Comparison of ENCODE assay signal across 17 mouse cellular contexts in the genomic region with DNA sequence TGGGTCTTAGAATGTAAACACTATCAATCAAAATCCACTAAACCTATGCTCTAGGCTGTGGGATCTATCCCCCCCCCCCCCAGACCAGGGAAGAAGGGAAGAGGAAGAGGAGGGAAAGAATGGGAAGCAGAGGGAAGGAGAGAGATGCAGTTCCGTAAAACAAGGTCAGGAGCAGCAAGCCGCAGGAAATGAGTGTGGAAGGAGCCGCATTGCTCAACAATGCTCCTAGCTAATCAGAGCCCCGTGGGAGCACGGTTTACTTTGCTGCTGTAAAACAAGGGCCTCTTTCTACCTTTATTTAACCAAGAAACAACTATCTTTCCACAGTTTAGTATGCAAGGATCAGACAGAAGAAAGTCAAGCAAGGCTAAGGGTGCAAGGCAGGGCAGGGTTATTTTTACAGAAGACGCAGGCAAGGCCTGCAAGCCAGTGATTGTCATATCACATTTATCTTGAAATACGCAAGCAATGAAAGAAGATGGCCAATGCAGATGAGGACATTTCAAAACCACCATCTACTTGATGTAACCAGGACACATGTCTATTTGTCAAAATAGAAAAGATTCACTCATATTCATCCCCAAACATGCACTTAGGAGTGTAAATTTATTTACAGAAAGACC. TPM values are rescaled to one million over a fixed set of nuclear protein-coding genes. Genes with fewer than 3 reads are reported as not detected.
A peak's percentile ranks its signal among the peaks of the same experiment; 100 is the strongest.
DNase-seq lines count a peak whose midpoint lies in the region; ATAC-seq and TF ChIP-seq lines count a peak whose summit lies in the region.
"Had no signal": no experiment of that assay in that cellular context is flagged by ENCODE, and none has a peak within 500 bp of the region (broad histone marks: within the 10 kb centered on the region; RNA-seq: fewer than 3 reads in every experiment).

No protein-coding gene starts in this region.

- H3K9me3 ChIP-seq in hindbrain, postnatal 0 days (ENCODE audit: low read length), result no peaks in the 10 kb centered on the region
- no peaks in the 10 kb centered on the region for H3K9me3 ChIP-seq in hindbrain, embryonic 12.5 days (replicated peaks)
- no peaks in the 10 kb centered on the region for H3K9me3 ChIP-seq in liver, postnatal 0 days (ENCODE audit: low read length)
- H3K9me3 ChIP-seq in lung, postnatal 0 days (ENCODE audit: low read length), result no peaks in the 10 kb centered on the region
- H3K9me3 ChIP-seq: G1E; heart, embryonic 15.5 days; hindbrain, embryonic 15.5 days; limb, embryonic 12.5 days had no signal

- WGBS in hindbrain, postnatal 0 days, result 69% methylated on average over 7 of the region's 7 CpGs
- WGBS in hindbrain, embryonic 12.5 days, result 66% methylated on average over 7 of the region's 7 CpGs
- WGBS in liver, postnatal 0 days (ENCODE audit: insufficient replicate concordance), result 21% methylated on average over 7 of the region's 7 CpGs
- 33% methylated on average over 7 of the region's 7 CpGs for WGBS in lung, postnatal 0 days

- intact Hi-C loops in left cerebral cortex, postnatal 36 days (cut with DNase I), result no loop called here

- ATAC-seq in hindbrain, postnatal 0 days, result no peak
- no peak for ATAC-seq in hindbrain, embryonic 12.5 days (ENCODE audit: low FRiP score)
- peak; percentile 19; the same call in 1 of the 2 replicates for ATAC-seq in common myeloid progenitor, adult 5-6 weeks (replicated peaks; ENCODE audit: low read depth, poor library complexity, severe bottlenecking)
- ATAC-seq in granulocyte monocyte progenitor cell, adult 5-6 weeks (replicated peaks; ENCODE audit: poor library complexity, severe bottlenecking), result peak; percentile 55
- ATAC-seq in liver, postnatal 0 days, result peak; percentile 12; the same call in 1 of the 2 replicates
- ATAC-seq in lung, postnatal 0 days, result no peak

- TF ChIP-seq CTCF in hindbrain, postnatal 0 days (IDR thresholded peaks at IDR 0.05; ENCODE audit: low read depth), result no peak
- no peak for TF ChIP-seq CTCF in liver, postnatal 0 days (IDR thresholded peaks at IDR 0.05; ENCODE audit: low read depth)
- TF ChIP-seq CTCF in lung, postnatal 0 days (IDR thresholded peaks at IDR 0.05), result no peak

- no peak overlapping the region for H3K4me3 ChIP-seq in hindbrain, postnatal 0 days (ENCODE audit: low read length)
- H3K4me3 ChIP-seq in hindbrain, embryonic 12.5 days, result no peak overlapping the region
- H3K4me3 ChIP-seq in liver, postnatal 0 days (ENCODE audit: low read depth, low read length), result no peak overlapping the region
- H3K4me3 ChIP-seq in lung, postnatal 0 days (ENCODE audit: low read depth, low read length), result no peak overlapping the region
- H3K4me3 ChIP-seq: heart, embryonic 15.5 days; hindbrain, embryonic 15.5 days; limb, embryonic 12.5 days had no signal

- H3K4me2 ChIP-seq in hindbrain, postnatal 0 days (ENCODE audit: low read depth, low read length), result no peak overlapping the region
- H3K4me2 ChIP-seq in hindbrain, embryonic 12.5 days (replicated peaks), result no peak overlapping the region
- peak overlapping the region; percentile 62 for H3K4me2 ChIP-seq in liver, postnatal 0 days (ENCODE audit: low read depth, low read length)
- H3K4me2 ChIP-seq in lung, postnatal 0 days (replicated peaks; ENCODE audit: low read depth, low read length), result no peak overlapping the region
- H3K4me2 ChIP-seq: heart, embryonic 15.5 days; hindbrain, embryonic 15.5 days; limb, embryonic 12.5 days had no signal

- TF ChIP-seq EP300 in liver, postnatal 0 days (IDR thresholded peaks at IDR 0.05; ENCODE audit: low read depth), result peak; percentile 98
- no peak for TF ChIP-seq EP300 in lung, postnatal 0 days (IDR thresholded peaks at IDR 0.05)

- no peak overlapping the region for H3K27ac ChIP-seq in hindbrain, postnatal 0 days
- H3K27ac ChIP-seq in hindbrain, embryonic 12.5 days, result no peak overlapping the region
- peak overlapping the region; percentile 95 for H3K27ac ChIP-seq in liver, postnatal 0 days (ENCODE audit: low read depth)
- H3K27ac ChIP-seq in lung, postnatal 0 days (ENCODE audit: low read length), result no peak overlapping the region
- H3K27ac ChIP-seq: heart, embryonic 15.5 days; hindbrain, embryonic 15.5 days; limb, embryonic 12.5 days had no signal

- peak; percentile 8 for DNase-seq in hindbrain, postnatal 0 days (ENCODE audit: low spot score)
- no peak for DNase-seq in liver, postnatal 0 days
- no peak for DNase-seq in left cerebral cortex, postnatal 36 days (ENCODE audit: low spot score in 2 of 2)
- no peak for DNase-seq in lung, postnatal 0 days (ENCODE audit: low spot score)
- no peak for DNase-seq in spleen, postnatal 36 days (ENCODE audit: low spot score in 2 of 2)
- DNase-seq: cerebellum, adult 11-12 months; gastrocnemius, postnatal 25 days; kidney, postnatal 4 days; layer of hippocampus, postnatal 36 days; lung, postnatal 36 days had no signal

- H3K27me3 ChIP-seq in hindbrain, postnatal 0 days (ENCODE audit: insufficient read depth, low read length), result no peaks in the 10 kb centered on the region
- H3K27me3 ChIP-seq in hindbrain, embryonic 12.5 days, result no peaks in the 10 kb centered on the region
- H3K27me3 ChIP-seq in liver, postnatal 0 days (ENCODE audit: insufficient read depth, low read length), result no peaks in the 10 kb centered on the region
- no peaks in the 10 kb centered on the region for H3K27me3 ChIP-seq in lung, postnatal 0 days (replicated peaks; ENCODE audit: insufficient read depth, low read length)
- H3K27me3 ChIP-seq: heart, embryonic 15.5 days; hindbrain, embryonic 15.5 days; limb, embryonic 12.5 days had no signal

- H3K9ac ChIP-seq in hindbrain, postnatal 0 days (replicated peaks; ENCODE audit: low read length), result no peak overlapping the region
- H3K9ac ChIP-seq in hindbrain, embryonic 12.5 days, result no peak overlapping the region
- peak overlapping the region; percentile 3; the same call in 1 of the 2 replicates for H3K9ac ChIP-seq in liver, postnatal 0 days (replicated peaks)
- H3K9ac ChIP-seq in lung, postnatal 0 days (replicated peaks; ENCODE audit: low read depth), result no peak overlapping the region
- H3K9ac ChIP-seq: heart, embryonic 15.5 days; hindbrain, embryonic 15.5 days; limb, embryonic 12.5 days had no signal

- no peaks in the 10 kb centered on the region for H3K4me1 ChIP-seq in hindbrain, postnatal 0 days (ENCODE audit: insufficient read depth, low read length)
- peaks cover 6% of the 10 kb centered on the region; the same call in 1 of the 2 replicates for H3K4me1 ChIP-seq in hindbrain, embryonic 12.5 days
- peaks cover 56% of the 10 kb centered on the region for H3K4me1 ChIP-seq in liver, postnatal 0 days (ENCODE audit: insufficient read depth)
- peaks cover 6% of the 10 kb centered on the region; the same call in 1 of the 2 replicates for H3K4me1 ChIP-seq in lung, postnatal 0 days (ENCODE audit: insufficient read depth, low read depth, low read length)

- H3K36me3 ChIP-seq in hindbrain, postnatal 0 days (ENCODE audit: insufficient read depth, low read length), result no peaks in the 10 kb centered on the region
- no peaks in the 10 kb centered on the region for H3K36me3 ChIP-seq in hindbrain, embryonic 12.5 days
- H3K36me3 ChIP-seq in liver, postnatal 0 days (replicated peaks; ENCODE audit: insufficient read depth, low read length), result peaks cover 17% of the 10 kb centered on the region
- H3K36me3 ChIP-seq in lung, postnatal 0 days (ENCODE audit: insufficient read depth, low read length), result no peaks in the 10 kb centered on the region
- H3K36me3 ChIP-seq: heart, embryonic 15.5 days; hindbrain, embryonic 15.5 days; limb, embryonic 12.5 days had no signal

RNA-seq across cellular contexts. Expression of gene Gcnt1, which starts 35.5 kb away (rescaled TPM):
- 1.4 and 1.9 TPM in 2 replicates for total RNA-seq in hindbrain, postnatal 0 days (2014; rRNA removed)
- 0.34 and 0.43 TPM in 2 replicates for polyA plus RNA-seq in hindbrain, postnatal 0 days (2015; fragmentation: Nextera tagmentation; extraction: Ambion mirVana)
- 6.9 and 7.6 TPM in 2 replicates for polyA plus RNA-seq in hindbrain, embryonic 12.5 days (2016; fragmentation: Nextera tagmentation; extraction: Ambion mirVana)
- 23.8 and 26.2 TPM in 2 replicates for total RNA-seq in common myeloid progenitor, adult 5-6 weeks (2017)
- total RNA-seq in granulocyte monocyte progenitor cell, adult 5-6 weeks (2014; fragmentation: Nextera tagmentation), result 18.2 and 22.2 TPM in 2 replicates
- total RNA-seq in granulocyte monocyte progenitor cell, adult 5-6 weeks (2017), result 27.4 and 29.9 TPM in 2 replicates
- polyA plus RNA-seq in liver, postnatal 0 days (2015; fragmentation: Nextera tagmentation; extraction: Ambion mirVana), result 5.8 and 7.1 TPM in 2 replicates
- 1 to 10 TPM; 2.0 to 2.2 TPM for total RNA-seq in left cerebral cortex, postnatal 36 days (2021)
- 2.6 and 2.7 TPM in 2 replicates for polyA plus RNA-seq in lung, postnatal 0 days (2015; fragmentation: Nextera tagmentation; extraction: Ambion mirVana)

RNA-seq across cellular contexts. Expression of gene Rfk, which starts 56.7 kb away (rescaled TPM):
- total RNA-seq in hindbrain, postnatal 0 days (2014; rRNA removed), result 60.3 and 61.8 TPM in 2 replicates
- polyA plus RNA-seq in hindbrain, postnatal 0 days (2015; fragmentation: Nextera tagmentation; extraction: Ambion mirVana), result 104 and 106 TPM in 2 replicates
- polyA plus RNA-seq in hindbrain, embryonic 12.5 days (2016; fragmentation: Nextera tagmentation; extraction: Ambion mirVana), result 89.0 and 93.8 TPM in 2 replicates
- 29.3 and 30.9 TPM in 2 replicates for total RNA-seq in common myeloid progenitor, adult 5-6 weeks (2017)
- 32.9 and 41.9 TPM in 2 replicates for total RNA-seq in granulocyte monocyte progenitor cell, adult 5-6 weeks (2014; fragmentation: Nextera tagmentation)
- 23.2 and 27.1 TPM in 2 replicates for total RNA-seq in granulocyte monocyte progenitor cell, adult 5-6 weeks (2017)
- 59.9 and 61.9 TPM in 2 replicates for polyA plus RNA-seq in liver, postnatal 0 days (2015; fragmentation: Nextera tagmentation; extraction: Ambion mirVana)
- total RNA-seq in left cerebral cortex, postnatal 36 days (2021), result 10 to 100 TPM; 57.0 to 64.5 TPM
- polyA plus RNA-seq in lung, postnatal 0 days (2015; fragmentation: Nextera tagmentation; extraction: Ambion mirVana), result 77.4 and 93.0 TPM in 2 replicates

Comparison
In these comparisons a context has a peak if more than half of its experiments do, and no peak if none do; other contexts are left out.
1. ATAC-seq: peak in common myeloid progenitor, adult 5-6 weeks (single experiment), granulocyte monocyte progenitor cell, adult 5-6 weeks (single experiment) and liver, postnatal 0 days (single experiment); none in hindbrain, postnatal 0 days (single experiment), hindbrain, embryonic 12.5 days (single experiment) and lung, postnatal 0 days (single experiment).